Mouse (Mus musculus) forebrain, embryonic 16.5 days (tissue): ENCODE results near the gene Ptpdc1. TPM values are rescaled to one million over a fixed set of nuclear protein-coding genes. Genes with fewer than 3 reads are reported as not detected.

Experiments
- ATAC-seq: fragments of 200-750 bp; cut with Nextera tagmentation; 2 replicates; pipeline ENCODE4 v1.8.0; 2017; ENCODE audit warnings: mild to moderate bottlenecking, moderate library complexity
- H3K27ac ChIP-seq: fragments of 300-500 bp; sonication (generic); 2 replicates; pipeline ENCODE4 v1.5.1; 2014; ENCODE audit warnings: low read length, control low read depth
- H3K27me3 ChIP-seq: fragments of 300-500 bp; sonication (generic); replicated peaks from 2 replicates; pipeline ENCODE4 v1.6.1; 2014; ENCODE audit warnings: low read length; ENCODE audit not compliant: control insufficient read depth, insufficient read depth
- H3K36me3 ChIP-seq: fragments of 300-500 bp; sonication (generic); 2 replicates; pipeline ENCODE4 v1.6.1; 2014; ENCODE audit not compliant: control insufficient read depth, insufficient read depth
- H3K4me1 ChIP-seq: fragments of 300-500 bp; sonication (generic); replicated peaks from 2 replicates; pipeline ENCODE4 v1.6.1; 2014; ENCODE audit warnings: low read length; ENCODE audit not compliant: control insufficient read depth, insufficient read depth
- H3K4me2 ChIP-seq: fragments of 300-500 bp; sonication (generic); 2 replicates; pipeline ENCODE4 v1.6.1; 2014; ENCODE audit warnings: mild to moderate bottlenecking, low read length, control low read depth
- H3K4me3 ChIP-seq: fragments of 300-500 bp; sonication (generic); replicated peaks from 2 replicates; pipeline ENCODE4 v1.5.1; 2014; ENCODE audit warnings: mild to moderate bottlenecking, low read length, control low read depth
- H3K9ac ChIP-seq: fragments of 300-500 bp; sonication (generic); replicated peaks from 2 replicates; pipeline ENCODE4 v1.6.1; 2014; ENCODE audit warnings: low read depth, low read length, control low read depth
- H3K9me3 ChIP-seq: fragments of 300-500 bp; sonication (generic); 2 replicates; pipeline ENCODE4 v1.6.1; 2016; ENCODE audit warnings: low read length; ENCODE audit not compliant: control insufficient read depth
- WGBS: fragments of 180-500 bp; shearing (Covaris S2); extraction: QIAGEN DNeasy Blood & Tissue Kit; methylation state at CpG from one replicate; pipeline ENCODE4 v1.1.7; 2014; 5-methylcytosine and 5-hydroxymethylcytosine counted together
- polyA plus RNA-seq: library from polyadenylated mRNA; unstranded; fragments of >200 nt; fragmentation: Nextera tagmentation; extraction: Ambion mirVana; gene quantifications from 2 replicates; pipeline ENCODE4 v1.2.1, GENCODE M21; 2015

The Ptpdc1 gene
- polyA plus RNA-seq, 1 experiment from 2014 or later = 16.5 TPM

GRCm38 (mm10) chr13:48637706-48638105 is 12.2 kb upstream of the Ptpdc1 start:
- Histone ChIP-seq H3K9ac (no peak overlapping the region), H3K4me2 (no peak overlapping the region), H3K36me3 (no peaks in the 10 kb centered on the region), H3K27ac (no peak overlapping the region), H3K4me1 (no peaks in the 10 kb centered on the region), H3K4me3 (no peak overlapping the region), H3K9me3 (no peaks in the 10 kb centered on the region), H3K27me3 (no peaks in the 10 kb centered on the region)
- 34% methylated on average over 2 of the region's 2 CpGs for WGBS
- no peak for ATAC-seq

DNA sequence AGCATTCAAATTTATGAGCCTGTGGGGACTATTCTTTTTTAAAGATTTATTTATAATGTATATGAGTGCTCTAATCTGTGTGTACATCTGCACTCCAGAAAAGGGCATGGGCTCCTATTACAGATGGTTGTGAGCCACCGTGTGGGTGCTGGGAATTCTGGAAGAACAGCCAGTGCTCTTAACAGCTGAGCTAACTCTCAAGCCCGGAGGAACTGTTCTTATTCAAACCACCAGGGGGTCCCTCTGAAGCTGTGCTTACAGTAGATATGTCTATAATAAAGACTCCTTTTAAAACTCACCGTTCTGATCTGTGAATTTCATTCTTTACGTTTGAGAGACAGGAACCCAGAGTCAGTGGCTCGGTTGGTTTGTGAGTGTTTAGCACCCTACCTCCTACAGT is 6.2 kb upstream of the Ptpdc1 start:
- Histone ChIP-seq H3K9me3 (no peaks in the 10 kb centered on the region), H3K4me1 (no peaks in the 10 kb centered on the region), H3K9ac (no peak overlapping the region), H3K4me3 (no peak overlapping the region), H3K27me3 (no peaks in the 10 kb centered on the region; the same call in 1 of the 2 replicates), H3K36me3 (no peaks in the 10 kb centered on the region), H3K4me2 (no peak overlapping the region), H3K27ac (no peak overlapping the region)
- no peak for ATAC-seq
- WGBS = 79% methylated on average over 5 of the region's 5 CpGs

DNA sequence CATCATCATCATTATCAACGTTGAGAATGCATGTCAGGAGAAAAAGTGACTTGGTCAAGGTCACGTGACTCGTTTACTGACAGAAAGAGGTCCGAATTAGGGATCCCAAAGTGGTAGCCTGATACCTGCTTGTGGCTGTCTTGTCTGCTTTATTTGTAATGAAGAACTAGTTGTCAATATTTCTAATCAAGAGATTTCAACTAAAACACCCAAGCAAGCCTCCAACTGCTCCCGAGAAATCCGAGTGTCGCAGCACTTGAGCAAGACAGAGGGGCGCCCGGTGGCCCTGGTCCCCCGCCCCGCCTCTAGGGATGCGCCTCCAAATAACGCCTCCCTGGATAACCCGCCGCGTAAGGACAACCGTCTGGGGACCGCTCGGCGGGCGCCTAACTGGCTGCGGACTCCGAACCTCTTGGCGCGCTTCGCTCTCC is 481 bp downstream of the Ptpdc1 start:
- H3K36me3 ChIP-seq = no peaks in the 10 kb centered on the region
- H3K4me2 ChIP-seq = peak overlapping the region; percentile 48
- H3K9me3 ChIP-seq = no peaks in the 10 kb centered on the region
- peaks cover 9% of the 10 kb centered on the region for H3K4me1 ChIP-seq
- peak overlapping the region; percentile 93 for H3K9ac ChIP-seq
- peak overlapping the region; percentile 75 for H3K4me3 ChIP-seq
- 2% methylated on average over 26 of the region's 26 CpGs for WGBS
- peak; percentile 82 for ATAC-seq
- peaks cover 4% of the 10 kb centered on the region for H3K27me3 ChIP-seq
- H3K27ac ChIP-seq = peak overlapping the region; percentile 88

GRCm38 (mm10) chr13:48618890-48619289 is 6.6 kb downstream of the Ptpdc1 start:
- H3K4me1 ChIP-seq = no peaks in the 10 kb centered on the region
- no peak overlapping the region for H3K4me3 ChIP-seq
- 90% methylated on average over 4 of the region's 4 CpGs for WGBS
- H3K4me2 ChIP-seq = no peak overlapping the region
- H3K9me3 ChIP-seq = no peaks in the 10 kb centered on the region
- ATAC-seq = no peak
- peaks cover 3% of the 10 kb centered on the region; the same call in 1 of the 2 replicates for H3K36me3 ChIP-seq
- no peaks in the 10 kb centered on the region for H3K27me3 ChIP-seq
- no peak overlapping the region for H3K9ac ChIP-seq
- no peak overlapping the region for H3K27ac ChIP-seq

- H3K4me3 ChIP-seq = no peak overlapping the region
- H3K9me3 ChIP-seq = no peaks in the 10 kb centered on the region
- H3K4me1 ChIP-seq = no peaks in the 10 kb centered on the region
- H3K27ac ChIP-seq = no peak overlapping the region
- no peak overlapping the region for H3K4me2 ChIP-seq
- peaks cover 3% of the 10 kb centered on the region; the same call in 1 of the 2 replicates for H3K36me3 ChIP-seq
- no peak overlapping the region for H3K9ac ChIP-seq
- no peaks in the 10 kb centered on the region for H3K27me3 ChIP-seq
- no peak for ATAC-seq
These were observed 7.7 kb downstream of the Ptpdc1 start for GRCm38 (mm10) chr13:48617774-48618173.

GRCm38 (mm10) chr13:48614525-48614924 is 10.9 kb downstream of the Ptpdc1 start:
- Histone ChIP-seq H3K4me1 (no peaks in the 10 kb centered on the region), H3K4me2 (no peak overlapping the region), H3K9ac (no peak overlapping the region), H3K27ac (no peak overlapping the region), H3K9me3 (no peaks in the 10 kb centered on the region), H3K36me3 (peaks cover 3% of the 10 kb centered on the region; the same call in 1 of the 2 replicates), H3K27me3 (no peaks in the 10 kb centered on the region), H3K4me3 (no peak overlapping the region)
- no peak for ATAC-seq
- 82% methylated on average over 2 of the region's 2 CpGs for WGBS

DNA sequence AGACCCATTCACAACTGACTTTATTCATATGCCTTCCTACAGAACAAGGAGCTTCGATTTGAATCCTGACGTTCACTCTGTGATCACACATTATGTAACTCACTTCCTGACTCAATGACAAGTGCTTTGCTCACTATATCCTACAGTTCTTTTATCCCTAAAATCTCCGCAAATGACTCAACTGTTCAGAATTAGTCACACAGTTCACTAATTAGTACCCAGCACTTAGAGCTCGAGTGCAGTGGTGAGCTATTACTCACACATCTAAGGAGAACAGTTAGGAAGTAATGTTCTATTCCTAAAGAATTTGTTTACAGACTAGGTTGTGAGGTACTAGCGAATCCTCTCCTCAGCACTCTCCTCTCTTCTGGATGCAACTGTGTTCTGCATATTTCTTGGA is 16.4 kb downstream of the Ptpdc1 start:
- H3K27me3 ChIP-seq = no peaks in the 10 kb centered on the region
- H3K9ac ChIP-seq = no peak overlapping the region
- no peak for ATAC-seq
- no peak overlapping the region for H3K4me2 ChIP-seq
- H3K4me1 ChIP-seq = no peaks in the 10 kb centered on the region
- H3K4me3 ChIP-seq = no peak overlapping the region
- H3K9me3 ChIP-seq = no peaks in the 10 kb centered on the region
- H3K36me3 ChIP-seq = no peaks in the 10 kb centered on the region
- no peak overlapping the region for H3K27ac ChIP-seq
- 47% methylated on average over 5 of the region's 5 CpGs for WGBS

DNA sequence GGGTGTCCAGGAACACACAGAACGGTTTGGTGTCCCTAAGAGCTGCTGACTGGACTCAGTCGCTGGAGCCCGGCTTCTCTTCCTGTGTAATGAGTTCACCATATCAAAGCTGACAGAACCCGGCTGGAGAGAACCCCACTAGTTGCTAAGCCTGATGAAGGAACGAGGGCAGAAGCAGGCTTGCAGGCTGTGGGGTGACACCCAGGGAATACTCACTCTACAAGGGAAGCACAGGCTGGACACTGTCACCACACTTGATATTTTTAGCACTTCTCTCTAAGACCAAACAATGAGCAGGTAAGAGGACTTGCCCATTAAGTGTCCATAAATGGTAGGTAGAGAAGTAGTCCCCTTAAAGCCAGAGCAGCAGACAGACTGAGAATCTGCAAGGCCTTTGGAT is 20.9 kb downstream of the Ptpdc1 start:
- Histone ChIP-seq H3K4me1 (no peaks in the 10 kb centered on the region), H3K9me3 (no peaks in the 10 kb centered on the region), H3K9ac (no peak overlapping the region), H3K27me3 (no peaks in the 10 kb centered on the region), H3K4me3 (no peak overlapping the region), H3K4me2 (no peak overlapping the region), H3K27ac (no peak overlapping the region), H3K36me3 (peaks cover 6% of the 10 kb centered on the region)
- WGBS = 85% methylated on average over 5 of the region's 5 CpGs
- ATAC-seq = no peak

DNA sequence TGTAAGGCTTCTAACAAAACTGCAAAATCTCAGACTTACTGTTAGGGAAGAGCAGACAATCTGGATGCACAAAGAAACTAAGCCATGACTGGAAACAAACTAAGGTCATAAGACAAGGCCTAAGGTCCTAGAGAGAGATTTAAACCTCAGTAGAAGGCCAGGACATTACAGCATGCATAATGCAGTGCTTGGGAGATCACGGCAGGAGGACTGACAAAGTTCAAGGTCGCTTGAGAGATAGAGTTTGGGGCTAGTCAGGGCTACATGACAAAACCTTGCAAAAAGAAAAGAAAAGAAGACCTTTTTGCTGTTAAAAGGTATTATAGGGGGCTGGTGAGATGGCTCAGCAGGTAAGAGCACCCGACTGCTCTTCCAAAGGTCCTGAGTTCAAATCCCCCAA is 22.2 kb downstream of the Ptpdc1 start:
- no peak overlapping the region for H3K27ac ChIP-seq
- peaks cover 6% of the 10 kb centered on the region for H3K36me3 ChIP-seq
- no peaks in the 10 kb centered on the region for H3K4me1 ChIP-seq
- ATAC-seq = no peak
- no peak overlapping the region for H3K4me2 ChIP-seq
- H3K27me3 ChIP-seq = no peaks in the 10 kb centered on the region
- no peaks in the 10 kb centered on the region for H3K9me3 ChIP-seq
- no peak overlapping the region for H3K9ac ChIP-seq
- WGBS = 87% methylated on average over 3 of the region's 3 CpGs
- H3K4me3 ChIP-seq = no peak overlapping the region

DNA sequence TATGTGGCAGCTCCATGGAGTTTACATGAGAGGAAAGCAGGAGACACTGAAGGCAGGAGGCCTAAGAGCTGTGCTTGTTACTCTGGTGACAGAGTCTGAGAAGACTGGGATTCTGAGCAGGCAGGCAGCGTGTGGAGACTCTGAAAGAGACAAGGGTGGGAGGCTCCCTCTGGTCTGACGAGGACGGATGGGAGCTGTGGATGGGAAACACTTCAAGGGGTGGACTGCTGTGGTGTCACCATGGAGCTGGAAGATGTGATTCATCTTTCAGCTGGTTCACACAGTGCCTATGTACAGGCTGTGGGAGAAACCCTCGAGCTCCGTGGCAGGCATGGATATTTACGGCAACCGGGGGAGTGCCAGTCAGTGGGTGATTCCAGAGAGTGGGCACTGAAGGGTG is 30.9 kb downstream of the Ptpdc1 start:
- 31% methylated on average over 7 of the region's 7 CpGs for WGBS
- H3K4me1 ChIP-seq = peaks cover 18% of the 10 kb centered on the region
- H3K9me3 ChIP-seq = no peaks in the 10 kb centered on the region
- no peaks in the 10 kb centered on the region for H3K27me3 ChIP-seq
- peak; percentile 39 for ATAC-seq
- H3K36me3 ChIP-seq = peaks cover 8% of the 10 kb centered on the region
- H3K4me3 ChIP-seq = no peak overlapping the region
- no peak overlapping the region for H3K4me2 ChIP-seq
- H3K9ac ChIP-seq = 0 out of 2 replicates have a peak overlapping the region, but pooled peaks have one; percentile 25
- peak overlapping the region; percentile 30; the same call in 1 of the 2 replicates for H3K27ac ChIP-seq
